Mouse (Mus musculus): ENCODE data around the gene Metap1d.

Gene Metap1d

DNA sequence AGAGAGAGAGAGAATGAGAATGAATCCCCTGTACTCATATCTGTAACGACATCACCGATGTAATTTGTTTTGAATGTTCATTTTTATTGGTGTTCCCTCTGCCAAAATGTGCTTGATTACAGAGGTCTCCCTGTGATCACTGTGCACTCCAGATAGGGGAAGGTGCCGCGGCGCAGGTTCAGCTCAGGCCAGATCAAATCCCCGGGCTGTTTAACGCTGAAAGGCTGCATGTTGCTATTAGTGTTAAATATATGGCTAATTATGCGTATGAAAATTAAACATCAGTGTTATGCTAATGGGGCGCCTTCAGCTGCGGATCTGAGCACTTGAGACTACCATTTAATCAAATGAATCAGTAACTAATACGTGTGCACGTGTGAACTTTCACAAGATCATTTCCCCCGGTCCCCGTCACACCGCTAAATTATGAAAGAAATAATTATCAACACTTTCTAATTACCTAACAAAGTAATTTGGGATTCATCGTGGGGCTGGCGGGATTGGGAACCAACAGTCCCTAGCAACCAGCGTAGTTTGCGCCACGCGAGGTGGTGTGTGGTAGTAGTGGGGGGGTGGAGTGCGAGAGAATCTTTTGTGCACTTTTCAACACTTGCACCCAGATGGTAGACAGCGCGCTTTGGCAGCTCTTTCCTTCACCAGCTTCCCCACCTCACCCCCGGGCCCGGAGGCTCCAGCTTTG lies 75.1 kb downstream of the Metap1d start, which contains the start of gene Dlx1:
Gene Dlx1 (plus strand): TSS at position 100 of the 700 bp plus-strand sequence.
- no peak for DNase-seq

DNA sequence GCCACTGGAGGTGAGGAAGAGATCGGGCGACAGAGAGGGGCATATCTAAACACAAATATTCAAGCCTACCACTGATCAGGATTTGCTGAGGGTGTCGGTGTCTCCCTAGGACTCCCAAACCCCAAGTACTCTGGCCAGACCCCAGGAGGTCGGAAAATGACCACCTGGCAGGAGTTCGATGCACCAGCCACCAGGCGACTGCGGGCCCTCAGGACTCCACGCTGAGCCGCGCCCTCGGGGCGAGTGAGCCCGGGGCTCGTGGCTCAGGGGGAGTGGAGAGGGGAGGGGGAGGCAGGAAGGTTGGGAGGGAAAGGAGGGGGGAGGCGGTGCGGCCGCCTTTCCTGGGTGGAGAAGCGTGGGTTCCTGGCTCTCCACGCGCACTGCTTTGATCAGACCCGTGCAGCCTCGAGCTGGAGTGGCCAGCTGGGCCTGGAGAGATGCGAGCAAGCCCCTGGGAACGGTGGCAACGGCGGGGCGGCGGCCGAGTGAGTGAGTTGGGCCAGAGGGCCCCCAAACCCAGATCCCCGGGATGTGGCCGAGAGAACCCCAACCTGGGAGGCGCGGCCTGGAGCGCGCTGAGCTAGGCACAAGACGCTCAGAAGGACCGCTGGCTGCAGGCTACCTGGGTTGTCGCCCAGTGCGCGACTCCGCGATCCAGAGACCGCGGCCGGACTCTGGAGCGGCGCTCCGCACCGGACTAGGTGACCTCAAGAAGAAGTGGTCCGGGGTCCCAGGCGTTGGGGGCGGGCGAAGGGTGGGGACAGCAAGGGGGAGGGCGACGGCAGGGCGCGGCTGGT lies 75.8 kb downstream of the Metap1d start:
- no peak for DNase-seq

DNA sequence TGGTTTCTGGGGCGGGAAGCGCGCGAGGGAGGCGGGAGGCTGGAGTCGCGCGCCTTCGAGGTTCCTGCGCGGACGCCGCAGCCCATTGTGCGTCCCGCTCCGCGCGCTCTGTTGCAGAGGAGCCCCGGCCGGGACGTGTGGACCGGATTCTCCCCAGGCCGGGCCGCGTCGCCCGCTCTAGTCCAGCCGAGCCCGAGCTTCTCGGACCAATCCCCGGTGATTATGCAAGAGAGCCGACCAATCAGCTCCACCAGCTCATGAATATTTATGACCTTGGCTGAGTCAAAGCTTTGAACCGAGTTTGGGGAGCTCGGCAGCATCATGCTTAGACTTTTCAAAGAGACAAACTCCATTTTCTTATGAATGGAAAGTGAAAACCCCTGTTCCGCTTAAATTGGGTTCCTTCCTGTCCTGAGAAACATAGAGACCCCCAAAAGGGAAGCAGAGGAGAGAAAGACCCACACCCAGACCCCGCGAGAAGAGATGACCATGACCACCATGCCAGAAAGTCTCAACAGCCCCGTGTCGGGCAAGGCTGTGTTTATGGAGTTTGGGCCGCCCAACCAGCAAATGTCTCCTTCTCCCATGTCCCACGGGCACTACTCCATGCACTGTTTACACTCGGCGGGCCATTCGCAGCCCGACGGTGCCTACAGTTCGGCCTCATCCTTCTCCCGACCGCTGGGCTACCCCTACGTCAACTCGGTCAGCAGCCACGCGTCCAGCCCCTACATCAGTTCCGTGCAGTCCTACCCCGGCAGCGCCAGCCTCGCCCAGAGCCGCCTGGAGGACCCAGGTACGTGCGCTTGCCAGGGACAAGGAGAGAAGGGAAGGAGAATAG lies 76.7 kb downstream of the Metap1d start:
- DNase-seq: no peak

DNA sequence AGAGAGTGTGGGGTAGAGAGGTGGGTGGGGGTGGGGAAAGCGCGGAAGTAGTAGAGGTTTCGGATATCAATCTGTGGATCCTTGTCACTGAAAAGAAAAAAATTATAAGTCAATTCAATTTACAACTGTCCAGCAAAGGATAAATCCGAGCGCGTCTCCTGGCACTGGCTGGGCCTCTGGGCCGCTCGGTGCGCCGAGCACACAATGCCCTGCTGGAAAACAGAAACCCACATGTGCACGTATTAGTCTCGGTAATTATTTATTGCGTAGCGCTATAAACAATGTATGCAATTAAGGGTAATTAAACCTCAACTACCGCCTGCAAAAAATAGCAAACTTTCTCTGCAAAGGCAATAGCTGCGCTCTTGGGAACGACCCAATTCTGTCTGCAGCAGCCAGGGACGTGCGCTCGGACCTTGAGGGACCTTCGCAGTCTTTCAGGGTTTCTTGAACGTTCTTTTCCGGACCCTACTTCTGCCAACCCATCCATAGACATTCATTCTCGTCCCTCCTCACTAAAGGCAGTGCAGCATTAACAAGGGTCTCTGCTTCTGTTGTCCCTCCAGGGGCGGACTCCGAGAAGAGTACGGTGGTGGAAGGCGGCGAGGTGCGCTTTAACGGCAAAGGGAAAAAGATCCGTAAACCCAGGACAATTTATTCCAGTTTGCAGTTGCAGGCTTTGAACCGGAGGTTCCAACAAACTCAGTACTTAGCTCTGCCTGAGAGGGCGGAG lies 77.5 kb downstream of the Metap1d start:
- DNase-seq: no peak

DNA sequence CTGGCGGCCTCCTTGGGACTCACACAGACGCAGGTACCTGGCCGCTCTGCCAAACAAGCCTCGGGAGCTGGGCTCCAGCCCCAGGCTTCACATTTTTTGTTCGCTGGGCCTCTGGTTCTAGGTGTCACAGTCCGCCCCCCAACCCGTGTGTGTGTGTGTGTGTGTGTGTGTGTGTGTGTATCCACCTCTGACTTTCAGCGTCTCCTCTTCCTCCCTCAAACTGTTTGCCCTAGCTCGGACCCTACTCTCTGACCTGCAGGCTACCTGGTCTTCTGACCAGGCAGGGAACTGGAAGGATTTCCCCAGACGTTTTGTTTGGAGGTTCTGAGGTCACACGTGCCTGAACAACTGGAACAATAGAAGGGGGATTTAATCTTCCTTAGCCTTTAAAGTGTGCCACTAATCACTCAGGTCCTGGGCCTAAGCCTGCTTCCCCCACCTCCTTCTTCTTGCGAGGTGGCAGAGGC lies 78.1 kb downstream of the Metap1d start:
- DNase-seq: no peak

DNA sequence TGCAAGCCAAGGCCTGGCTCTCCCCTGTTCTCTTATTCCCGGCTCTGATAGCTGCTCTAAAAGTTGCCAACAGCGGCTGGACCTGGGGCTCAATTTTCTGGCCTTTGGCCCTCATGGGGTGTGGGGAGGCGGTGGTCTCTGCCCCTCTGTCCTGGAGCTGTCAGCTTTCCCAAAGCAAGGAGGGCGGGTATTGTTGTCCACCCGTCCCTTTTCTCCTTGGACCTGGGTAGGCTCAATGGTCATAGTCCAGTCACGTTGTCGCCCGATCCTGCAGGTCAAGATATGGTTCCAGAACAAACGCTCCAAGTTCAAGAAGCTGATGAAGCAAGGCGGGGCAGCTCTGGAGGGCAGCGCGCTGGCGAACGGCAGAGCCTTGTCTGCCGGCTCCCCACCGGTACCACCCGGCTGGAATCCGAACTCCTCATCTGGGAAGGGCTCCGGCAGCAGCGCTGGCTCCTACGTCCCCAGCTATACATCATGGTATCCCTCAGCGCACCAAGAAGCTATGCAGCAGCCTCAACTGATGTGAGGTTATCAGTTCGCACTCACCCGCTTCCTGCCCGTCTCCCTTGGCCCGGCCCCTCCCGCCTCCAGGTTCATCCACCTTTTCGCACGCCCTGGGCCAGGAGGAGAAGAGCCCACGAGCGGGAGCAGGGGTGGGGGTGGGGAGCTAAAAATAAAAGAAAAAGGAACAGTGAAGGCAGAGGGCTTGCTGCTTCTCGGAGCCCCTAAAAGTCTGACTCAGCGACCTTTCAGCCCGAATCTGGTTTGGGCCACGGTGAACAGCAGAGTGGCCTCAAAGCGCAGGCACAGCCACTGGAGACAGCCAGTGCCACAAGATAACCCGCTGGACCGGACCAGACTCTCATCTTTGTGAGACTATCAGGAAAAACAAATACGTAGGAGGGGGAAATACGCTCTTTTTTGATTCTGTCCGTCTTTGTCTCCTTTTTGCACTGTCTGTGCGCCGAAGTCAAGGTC lies 79.2 kb downstream of the Metap1d start:
- no peak for DNase-seq

DNA sequence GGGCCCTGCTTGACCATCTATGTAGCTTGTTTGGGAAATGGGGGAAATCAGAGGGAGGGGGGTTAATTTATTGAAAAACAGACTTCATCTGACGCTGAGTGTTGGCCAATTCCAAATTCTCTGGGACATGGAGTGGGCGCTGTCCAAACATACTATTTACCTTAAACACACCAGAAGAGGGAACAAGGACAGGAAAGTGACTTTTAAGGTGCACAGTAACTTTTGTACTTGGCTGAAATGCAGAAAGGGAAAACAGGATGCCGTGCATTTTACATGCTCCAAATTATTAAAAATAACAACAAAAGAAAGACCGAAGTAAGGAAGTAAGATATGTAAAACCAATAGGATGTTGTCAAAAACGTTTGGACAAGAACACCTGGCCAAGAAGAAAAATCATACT lies 80.0 kb downstream of the Metap1d start:
- no peak for DNase-seq

DNA sequence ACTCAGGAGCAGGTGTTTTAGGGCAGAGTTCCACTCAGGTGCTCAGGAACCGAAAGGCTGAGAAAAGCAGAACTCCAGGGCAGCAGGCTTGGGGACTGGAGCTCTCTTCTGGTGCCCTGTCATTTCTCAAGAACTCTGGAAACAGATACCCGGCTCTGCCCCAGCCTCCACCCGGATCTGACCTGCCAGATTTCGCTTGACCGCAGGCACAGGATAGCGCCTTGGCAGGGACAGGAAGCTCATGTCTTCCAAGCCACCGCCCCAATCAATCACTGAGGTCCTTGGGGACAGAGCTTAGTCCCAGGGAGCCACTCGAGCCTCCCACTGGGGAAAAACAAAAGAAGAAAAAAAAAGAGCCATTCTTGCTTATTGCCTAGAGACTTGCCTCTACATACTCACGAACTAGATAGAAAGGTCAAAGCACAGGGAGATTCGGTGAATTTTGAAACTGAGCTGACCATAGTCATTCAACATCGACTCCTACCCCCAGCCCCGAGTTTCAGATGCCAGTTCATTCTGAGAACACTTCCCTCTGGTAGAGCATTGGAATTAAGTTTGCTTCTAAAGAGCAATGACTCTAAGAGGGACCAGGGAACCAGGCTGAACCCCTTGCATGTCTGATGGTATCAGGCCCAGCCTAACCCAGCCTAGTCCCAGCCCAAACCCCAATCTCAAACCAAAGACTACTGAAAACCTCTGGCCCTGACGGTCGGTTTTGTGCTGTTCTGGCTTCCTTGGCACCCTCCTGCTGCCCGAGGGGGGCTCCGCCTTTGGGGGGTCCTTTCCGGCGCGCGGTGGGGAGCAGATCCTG lies 81.4 kb downstream of the Metap1d start:
- DNase-seq: no peak

DNA sequence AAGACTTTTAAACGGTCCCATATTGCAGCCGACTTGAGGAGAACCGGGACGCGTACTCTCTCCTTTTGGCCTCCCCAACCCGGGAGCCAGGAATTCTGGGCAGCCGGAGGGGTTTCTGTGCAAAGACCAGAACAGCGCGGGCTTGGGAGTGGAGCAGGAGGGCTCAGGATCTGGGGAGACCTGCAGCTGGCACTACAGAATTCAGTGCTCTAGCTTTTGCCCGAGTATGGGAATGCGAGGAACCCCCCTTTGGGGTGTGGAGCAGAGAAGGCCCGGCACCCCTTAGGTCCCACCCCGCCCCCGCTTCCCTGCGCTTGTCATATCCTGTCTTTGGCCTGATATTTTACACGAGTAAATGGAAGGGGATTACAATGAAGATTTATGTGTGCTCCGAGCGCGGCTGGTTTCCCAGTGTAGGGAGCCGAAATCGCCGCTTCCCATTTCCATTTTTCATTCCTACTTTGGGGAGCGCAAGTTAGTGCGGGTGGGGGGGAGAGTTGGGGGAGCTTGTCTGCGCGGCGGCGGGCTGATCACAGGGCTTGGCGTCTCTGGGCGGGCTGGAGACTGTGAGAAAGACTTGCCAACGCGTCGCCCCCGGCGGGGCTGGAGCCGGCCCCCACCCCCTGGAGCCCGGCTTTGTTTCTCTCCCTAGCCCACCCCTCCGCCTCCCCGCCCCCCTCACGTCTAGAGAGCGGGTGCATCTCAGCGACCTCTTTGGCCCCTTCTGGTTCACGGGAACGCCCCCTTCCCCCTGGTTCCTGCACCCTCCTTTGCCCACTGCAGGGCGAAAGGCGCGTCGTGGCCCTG lies 87.7 kb downstream of the Metap1d start:
- no peak for DNase-seq

DNA sequence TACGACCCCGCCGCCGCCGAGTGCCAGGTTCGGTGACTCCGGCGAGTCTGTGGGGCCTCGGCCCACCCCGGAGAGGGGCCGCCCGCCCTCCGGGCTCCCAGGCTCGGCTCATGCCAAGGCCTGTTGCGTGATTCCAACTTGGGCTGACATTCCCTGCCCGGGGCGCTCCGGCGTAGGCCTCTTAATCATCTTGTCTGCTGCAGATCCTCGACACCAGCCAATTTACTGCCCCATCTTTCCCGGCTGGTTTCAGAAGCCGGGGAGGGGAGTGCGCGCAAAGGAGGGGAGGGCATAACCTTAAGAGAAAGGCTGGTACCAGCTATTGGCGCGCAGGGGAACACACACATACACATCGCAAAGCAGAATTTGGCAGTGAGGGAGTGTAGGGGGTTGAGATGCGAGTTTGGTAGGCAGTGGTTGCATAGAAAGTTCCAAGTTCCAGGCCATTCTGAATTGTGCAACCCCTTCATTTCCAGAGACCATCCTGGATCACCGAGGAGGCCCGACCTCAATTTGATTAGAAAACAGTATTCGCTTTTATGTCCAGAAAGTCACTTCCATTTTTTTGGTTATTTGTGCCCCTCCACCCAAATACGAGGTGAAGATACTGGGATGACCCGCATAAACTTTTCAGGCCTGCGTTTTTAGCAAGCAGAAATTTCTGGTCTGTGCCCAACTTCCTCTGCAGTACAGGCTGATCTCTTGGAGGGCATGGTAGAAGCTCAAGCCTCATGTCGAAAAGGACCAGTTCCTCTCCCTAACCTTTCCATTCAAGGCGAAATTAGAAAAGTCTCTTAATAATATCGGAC lies 88.5 kb downstream of the Metap1d start:
- DNase-seq: no peak

DNA sequence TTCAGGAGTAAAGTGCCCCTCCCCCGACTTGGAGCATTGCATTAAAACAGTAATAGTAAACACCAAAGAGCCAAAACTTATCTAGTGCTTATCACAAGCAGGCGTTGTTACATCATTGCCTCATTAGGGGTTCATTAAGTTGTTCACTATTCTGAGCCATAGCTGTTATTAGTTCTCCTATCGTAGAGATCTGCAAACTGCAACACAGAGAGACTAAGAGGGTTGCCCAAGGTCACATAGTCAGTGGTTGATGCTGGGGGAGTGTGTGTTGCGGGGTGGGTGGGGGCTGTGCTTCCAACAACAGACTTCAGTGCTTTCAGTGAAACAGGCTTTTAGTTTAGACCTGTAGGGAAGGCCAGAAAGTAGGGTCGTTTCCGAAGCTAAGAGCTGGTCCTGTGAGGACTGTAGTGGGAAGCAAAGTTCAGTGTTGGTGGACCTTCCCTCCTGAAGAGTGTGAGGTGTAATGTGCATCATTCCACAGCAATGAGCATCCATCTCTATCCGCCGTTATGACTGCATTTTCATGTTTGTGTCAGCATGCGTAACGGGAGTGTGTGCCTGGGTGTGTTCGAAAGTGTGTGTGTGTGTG lies 89.2 kb downstream of the Metap1d start:
- no peak for DNase-seq

DNA sequence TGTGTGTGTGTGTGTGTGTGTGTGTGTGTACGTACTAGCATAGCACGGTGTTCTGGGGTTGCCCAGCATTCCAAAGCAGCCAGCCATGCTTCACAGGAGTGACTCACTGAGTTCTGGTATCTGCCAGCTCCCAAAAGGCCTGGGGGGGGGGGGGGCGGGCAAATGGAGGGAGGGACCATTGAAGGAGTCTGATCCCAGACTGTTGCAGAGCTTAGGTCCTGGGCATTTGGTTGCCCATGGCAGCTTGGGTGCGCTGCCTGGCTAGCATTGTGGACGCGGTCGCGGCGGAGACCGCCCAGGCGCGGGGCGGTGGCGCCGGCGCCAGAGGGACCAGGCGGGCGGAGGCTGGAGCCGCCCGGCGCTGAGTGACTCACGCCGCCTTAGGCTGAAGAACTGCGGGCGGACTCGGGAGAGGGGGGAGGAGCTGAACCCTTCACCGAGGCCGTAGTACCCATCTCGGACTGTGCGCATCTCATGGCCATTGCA lies 89.8 kb downstream of the Metap1d start:
- no peak for DNase-seq

DNA sequence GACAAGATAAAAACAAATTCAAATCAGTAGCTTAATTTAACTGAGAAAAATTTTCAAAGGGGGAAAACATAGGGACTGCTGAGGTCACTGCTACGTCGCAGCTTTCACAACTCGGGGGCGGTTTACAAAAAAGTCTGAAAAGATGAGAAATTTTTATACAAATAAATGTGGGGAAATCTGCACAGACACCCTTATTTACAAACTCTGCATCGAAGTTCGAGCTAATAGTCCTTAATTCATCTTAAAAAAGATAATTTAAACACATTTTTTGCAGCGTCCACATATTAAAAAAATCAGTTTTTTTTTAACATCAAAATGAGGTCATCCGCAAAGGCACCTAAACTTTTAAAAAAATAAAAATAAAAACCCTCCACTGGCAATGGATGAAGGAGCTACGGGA lies 90.5 kb downstream of the Metap1d start:
- DNase-seq: no peak

DNA sequence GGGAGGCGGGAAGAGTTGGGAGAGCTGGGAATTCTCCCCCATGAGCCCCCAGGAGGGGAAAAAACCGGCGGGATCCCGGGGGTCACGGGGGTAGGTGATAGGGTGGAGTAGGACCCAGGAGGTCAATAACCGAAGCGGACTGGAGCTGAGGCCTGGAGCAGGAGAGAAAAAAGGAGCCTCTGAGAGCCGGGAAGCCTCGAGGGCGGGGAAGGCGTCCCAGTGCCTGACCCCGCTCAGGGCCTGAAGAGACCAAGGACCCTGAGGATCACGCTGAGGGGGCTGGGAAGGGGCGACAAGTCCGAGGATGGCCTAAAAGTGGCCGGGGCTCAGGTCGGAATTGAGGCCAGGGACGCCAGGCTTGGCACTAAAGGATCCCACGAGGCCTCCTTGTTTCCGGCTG lies 90.9 kb downstream of the Metap1d start:
- DNase-seq: no peak

DNA sequence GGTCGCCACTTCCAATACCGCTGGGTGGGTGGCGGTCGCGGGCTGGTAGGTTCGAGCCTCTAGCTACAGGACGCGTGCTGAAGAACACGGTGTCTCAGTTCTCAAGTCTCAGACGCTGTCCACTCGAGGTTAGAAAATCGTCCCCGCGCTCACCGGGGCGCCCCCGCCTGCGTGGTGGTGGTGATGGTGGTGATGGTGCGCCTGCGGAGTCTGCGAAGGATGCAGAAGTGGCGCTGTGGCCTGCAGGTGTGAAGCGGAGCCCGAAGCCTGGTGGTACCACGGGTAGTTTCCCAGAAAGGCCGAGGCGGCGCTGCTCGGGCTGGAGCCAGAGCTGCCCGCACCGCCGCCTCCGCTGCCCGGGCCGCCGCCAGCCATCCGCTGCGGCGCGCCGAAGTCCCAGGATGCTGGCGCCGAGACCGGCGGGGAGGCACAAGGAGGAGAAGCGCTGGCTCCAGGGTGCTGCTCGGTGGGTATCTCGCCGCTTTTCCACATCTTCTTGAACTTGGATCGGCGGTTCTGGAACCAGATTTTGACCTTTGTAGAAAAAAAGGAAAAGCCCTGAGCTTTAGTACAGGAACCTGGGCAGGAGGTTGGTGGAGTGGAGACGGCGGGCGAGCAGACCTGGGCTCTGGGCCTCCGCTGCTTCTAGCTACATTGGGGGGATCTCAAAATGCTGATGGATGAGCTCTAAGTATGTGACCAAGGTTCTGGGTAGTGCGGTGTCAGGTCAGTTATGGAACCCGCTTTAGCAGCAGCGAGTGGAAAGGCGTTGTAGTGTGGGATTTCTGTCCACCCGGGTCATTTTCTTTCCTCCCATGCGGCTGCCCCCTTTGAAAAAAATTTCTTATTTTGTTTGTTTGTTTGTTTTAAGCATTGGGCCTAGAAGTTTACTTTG lies 91.6 kb downstream of the Metap1d start:
- DNase-seq: no peak

DNA sequence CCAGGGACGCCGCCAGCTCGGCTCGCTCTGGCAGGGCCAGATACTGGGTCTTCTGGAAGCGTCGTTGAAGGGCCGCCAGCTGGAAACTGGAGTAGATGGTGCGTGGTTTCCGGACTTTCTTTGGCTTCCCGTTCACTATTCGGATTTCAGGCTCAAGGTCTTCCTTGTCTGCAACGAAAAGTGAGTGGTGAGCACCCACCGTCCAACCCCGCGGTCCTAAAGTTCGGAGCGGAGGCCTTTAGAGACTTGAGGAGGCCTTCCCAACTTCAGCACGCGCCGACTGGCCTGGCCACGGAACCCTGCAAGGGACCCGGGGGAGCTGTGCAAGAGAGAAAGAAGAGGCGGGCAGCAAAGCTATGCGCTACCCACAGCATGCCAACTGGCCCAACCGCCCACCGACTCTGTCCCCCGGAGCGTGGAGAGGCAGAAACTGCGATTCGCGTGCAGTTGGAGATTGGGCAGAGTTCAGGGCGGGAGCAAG lies 92.4 kb downstream of the Metap1d start:
- no peak for DNase-seq

Measured in cerebellum, adult 11 months (tissue).